Mouse (Mus musculus): ENCODE results near the gene Mia3.

DNA sequence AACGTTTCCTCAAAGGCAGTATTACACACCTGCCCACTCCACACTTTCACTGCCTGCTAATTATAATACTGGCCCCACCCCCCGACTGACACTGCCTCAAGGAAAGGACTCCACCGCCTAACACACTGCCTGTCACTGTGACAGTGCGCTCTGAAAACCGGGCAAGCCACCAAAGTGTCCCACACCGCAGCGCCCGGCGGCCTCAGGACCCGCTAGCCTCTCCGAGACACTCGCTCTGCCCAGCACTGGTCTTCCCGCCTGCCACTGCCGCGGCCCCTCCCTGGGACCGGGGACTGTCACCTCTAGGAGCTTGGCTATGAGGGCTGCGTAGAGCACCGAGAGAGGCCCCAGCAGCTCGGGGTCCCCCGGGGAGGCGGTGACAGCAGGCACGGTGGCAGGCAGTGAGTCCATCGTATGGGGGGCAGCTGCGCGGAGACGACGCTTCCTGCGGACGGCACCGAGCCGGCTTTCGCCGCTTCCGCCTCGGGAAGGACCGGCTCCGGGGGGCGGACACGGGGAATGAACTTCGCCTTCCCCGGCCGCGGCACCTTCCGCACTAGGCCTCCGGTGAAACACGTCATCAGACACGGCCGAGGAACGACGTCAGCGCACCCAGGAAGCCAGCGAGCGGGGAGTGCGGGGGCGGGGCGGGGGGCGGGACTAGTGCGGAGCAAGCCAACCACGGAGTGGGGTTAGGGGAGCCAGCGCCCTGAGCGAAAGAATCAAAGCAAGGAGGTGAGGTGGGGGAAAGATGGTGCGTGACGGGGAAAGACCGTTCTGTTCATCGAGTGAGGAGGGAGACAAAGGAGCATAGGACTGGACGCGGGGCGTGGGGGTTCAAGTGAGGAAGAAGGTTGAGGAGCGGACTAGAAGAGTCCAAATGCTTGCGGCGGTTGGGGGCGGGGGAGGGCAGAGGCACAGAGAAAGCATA, 24.2 kb downstream of the Mia3 start:
- TF ChIP-seq CTCF (conservative IDR thresholded peaks at IDR 0.05; ENCODE audit: insufficient read depth, insufficient read length, low read depth, low read length): no peak
- TF ChIP-seq POLR2A (IDR thresholded peaks at IDR 0.05; ENCODE audit: low read depth, low read length): peak; percentile 17
